Mouse (Mus musculus) thymus, adult 2 months (tissue): Measurements from ENCODE around the gene Bsg.

Experiments used
- CTCF ChIP-seq: fragments of 200-500 bp; IDR thresholded peaks from 2 replicates; pipeline ENCODE4 v1.5.1; 2012; ENCODE audit warnings: mild to moderate bottlenecking, control low read depth, low read length, moderate library complexity, borderline replicate concordance; ENCODE audit not compliant: control insufficient read depth, poor library complexity, insufficient read depth; ENCODE audit errors: extremely low read depth
- POLR2A ChIP-seq: fragments of 200-500 bp; IDR thresholded peaks from 2 replicates; pipeline ENCODE4 v1.6.1; 2012; ENCODE audit warnings: mild to moderate bottlenecking, low read length, control low read depth, moderate library complexity; ENCODE audit not compliant: control insufficient read depth, poor library complexity, insufficient read depth; ENCODE audit errors: extremely low read depth

DNA sequence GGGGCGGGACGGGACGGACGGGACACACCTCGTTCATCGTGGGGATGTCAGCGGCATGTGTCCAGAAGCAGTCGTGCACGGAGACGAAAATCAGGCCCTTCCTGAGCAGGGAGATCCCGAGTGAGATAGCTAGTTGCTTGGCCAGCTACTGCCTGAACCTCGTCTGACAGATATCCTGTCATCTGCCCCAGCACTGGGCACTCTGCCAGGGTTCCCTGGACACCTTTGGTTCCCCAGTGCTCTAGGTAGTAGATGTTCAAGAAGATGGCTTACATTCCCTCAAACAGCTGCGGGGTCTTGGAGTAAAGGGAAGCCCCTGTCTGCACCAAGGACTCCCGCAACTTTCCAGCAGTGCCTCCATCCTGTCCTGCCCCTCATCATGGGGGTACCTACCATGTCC is 32.4 kb downstream of the Bsg start:
- TF ChIP-seq CTCF (no peak), POLR2A (no peak)
